Mouse (Mus musculus) layer of hippocampus, adult 9-10 months (tissue): Measurements from ENCODE around the gene Fam204a.

Experiments
- DNase-seq: peaks from one replicate; pipeline ENCODE4 v3.0.0; 2022; ENCODE audit warnings: low spot score

The Fam204a gene

DNA sequence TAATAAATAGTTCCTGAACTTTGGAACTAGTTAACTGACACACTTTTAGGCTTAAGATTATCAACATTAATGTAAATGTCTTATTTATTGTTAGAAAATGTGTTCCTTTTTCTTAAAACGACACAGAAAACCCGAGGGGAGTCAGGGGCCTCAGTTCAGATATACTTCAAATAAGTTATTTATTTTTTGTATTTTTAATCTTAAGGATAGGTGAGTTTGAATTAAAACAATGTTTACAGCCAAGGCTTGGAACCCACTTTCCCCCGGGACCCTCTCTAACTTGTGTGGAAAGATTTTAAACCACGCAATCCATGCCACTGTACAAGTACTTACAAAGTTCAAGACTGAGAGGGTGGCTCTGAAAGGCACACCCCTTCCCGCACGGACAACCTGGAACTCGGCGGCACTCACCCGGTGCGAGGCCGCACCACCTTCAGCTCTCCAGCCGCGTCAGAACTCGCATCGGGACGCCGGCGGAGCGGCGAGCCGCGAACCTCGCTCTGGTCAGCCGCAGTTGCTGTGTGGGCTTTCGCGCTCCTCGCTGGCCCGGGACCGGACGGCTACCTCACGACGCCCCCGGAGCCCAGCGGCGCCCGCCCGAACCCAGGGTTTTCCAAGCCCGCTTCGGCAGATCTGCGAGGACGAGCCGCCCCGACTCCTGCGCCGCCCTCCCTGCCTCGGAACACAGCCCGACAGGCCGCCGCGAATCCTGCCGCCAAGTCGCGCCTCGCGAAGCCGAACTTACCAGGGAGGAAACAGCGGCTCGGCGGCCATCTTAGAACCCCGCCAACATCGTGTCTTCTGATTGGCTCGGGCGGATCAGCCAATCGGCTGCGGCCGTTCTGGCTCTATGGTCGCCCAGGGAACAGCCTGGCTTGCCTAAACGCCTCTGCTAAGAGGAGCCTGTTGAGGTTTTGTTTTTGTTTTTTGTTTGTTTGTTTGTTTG, at the start of gene Fam204a:
TSS of gene Fam204a (minus strand) at position 803 of the 946 bp plus-strand sequence.
- DNase-seq, result peak; percentile 91

DNA sequence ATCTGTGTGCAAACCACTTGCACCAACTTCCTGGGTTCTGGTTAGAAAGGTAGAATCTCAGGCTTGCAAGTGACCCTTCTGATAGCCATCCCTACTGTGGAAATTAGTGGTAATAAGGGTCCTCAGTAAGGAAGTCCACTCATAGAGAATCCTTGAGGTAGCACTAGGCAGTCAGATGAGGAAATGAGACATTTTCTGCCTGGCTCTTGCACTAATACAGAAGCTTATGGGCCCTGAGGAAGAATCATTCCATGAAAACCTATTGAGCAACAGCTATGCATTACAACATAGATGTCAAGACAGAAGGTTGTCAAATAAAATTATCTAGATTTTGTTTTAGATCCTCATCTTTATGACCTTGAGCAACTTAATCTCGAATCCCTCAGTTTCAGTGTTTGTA, 39.3 kb upstream of the Fam204a start:
- DNase-seq, result no peak

DNA sequence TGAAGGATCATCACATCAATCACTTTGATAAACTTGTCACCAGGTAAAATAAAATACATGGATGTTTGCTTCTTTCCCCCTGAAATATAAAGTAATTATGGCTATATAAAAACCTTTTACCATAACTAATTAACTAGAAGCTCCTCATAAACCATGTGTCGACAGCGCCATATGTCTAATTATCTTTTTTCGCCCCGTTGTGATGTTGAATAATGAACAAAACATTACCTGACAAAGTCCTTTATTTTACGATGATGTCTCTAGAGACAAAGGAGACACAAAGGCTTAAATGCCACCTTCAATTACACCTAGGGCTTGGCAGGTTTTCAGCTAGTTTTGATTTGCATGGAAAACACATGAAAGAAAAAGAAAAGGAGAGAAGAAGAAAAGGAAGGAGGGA, 34.2 kb upstream of the Fam204a start:
- DNase-seq, result no peak

DNA sequence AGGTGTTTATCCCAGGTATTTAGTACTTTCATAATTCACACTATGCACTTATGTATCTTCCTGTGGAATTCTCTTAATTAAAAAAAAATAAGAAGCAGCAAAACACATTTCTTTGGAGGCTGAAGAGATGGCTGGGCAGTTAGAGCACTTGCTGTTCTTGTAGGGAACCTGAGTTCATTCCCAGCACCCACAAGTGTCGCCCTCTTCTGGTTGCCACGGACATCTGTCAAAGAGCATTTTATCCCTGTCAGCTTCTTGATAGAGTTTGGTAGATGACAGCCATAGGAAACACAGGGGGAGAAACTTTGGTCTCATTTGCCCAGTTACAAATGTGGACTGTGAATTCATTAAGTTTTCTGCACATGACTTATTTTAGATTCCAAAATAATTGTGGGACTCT, 25.5 kb upstream of the Fam204a start:
- no peak for DNase-seq

DNA sequence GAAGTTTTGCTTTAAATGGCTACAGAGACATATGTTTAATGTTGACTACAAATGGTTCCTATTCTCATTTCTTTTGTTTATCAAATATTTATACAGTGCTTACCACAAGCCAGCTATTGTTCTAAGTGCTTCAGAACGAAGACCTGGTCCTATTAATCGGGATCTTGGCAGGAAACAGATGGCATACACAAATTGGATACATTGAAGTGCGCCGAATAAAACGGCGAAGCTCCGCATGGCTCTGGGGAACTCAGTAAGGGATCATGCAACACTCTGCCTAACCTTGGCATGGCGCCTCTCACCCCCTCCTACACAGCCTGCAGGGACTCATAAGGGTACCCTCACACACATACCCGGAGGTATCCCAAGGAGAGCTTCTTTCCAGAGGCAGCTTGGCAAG, 24.7 kb upstream of the Fam204a start:
- no peak for DNase-seq

DNA sequence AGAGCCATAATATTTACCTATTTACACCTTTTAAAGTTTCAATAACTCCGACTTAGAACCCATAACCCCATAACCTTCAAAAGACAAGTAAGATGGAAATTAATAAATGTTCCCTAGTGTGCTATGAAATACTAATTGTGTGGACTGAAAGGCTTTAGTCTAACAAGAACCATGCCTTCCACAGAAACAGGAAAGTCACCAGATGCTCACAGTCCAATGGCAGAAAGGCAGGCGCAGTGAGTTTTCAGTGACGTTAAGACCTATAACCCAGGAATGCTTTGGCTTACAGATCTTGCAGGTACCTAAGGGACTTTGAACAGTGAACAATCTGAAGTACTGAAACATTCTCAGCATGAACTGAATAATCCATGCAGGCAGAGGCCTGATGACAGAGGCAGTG, 18.7 kb upstream of the Fam204a start:
- no peak for DNase-seq

DNA sequence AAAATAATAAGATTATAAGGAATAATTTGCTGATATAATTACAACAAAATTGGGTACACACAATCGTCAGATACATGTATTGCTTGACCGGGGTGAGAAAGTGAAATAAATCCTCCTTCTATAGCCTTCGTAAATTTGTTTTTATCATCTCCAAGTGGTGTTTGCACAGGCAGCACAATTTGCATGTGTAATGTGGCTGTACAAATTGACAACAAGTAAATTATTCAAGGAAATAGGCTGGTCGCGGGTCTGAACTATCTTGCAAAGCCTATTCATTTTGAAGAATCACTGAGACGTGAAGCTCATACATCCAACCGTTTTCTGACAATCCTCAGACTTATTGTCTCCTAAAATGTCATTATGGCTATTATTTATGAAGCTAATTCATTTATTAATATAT, 16.1 kb upstream of the Fam204a start:
- DNase-seq, result no peak

DNA sequence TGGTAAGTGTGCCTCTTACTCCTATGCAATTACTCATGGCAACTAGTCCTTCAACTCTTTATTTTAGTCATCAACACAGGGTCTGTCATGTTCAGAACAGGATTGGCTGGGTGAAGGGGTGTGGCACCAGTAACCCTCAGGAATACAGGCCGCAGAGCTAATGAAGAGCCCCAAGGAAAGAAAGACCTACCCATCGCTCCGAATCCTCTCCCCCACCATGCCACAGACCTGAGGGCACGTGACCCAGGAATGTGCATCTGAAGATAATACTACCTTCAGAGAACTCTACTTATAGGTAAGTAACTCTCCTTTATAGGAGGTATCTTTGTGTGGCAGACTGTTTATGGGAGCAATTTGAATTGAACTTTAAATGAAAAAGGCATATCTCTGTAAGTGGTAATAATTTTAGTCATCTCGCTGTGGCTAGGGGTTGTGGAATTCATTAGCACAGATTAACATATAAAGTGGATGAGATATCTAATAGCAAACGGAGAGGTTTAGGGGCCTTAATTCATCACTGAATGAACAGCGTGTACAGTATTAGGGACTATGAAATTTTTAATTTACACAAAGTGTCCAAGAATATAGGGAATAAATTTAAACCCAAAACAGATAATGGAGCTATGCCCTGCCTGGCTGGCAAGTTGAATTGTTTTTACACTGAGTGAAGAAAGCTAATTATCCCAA, 15.6 kb upstream of the Fam204a start:
- no peak for DNase-seq

DNA sequence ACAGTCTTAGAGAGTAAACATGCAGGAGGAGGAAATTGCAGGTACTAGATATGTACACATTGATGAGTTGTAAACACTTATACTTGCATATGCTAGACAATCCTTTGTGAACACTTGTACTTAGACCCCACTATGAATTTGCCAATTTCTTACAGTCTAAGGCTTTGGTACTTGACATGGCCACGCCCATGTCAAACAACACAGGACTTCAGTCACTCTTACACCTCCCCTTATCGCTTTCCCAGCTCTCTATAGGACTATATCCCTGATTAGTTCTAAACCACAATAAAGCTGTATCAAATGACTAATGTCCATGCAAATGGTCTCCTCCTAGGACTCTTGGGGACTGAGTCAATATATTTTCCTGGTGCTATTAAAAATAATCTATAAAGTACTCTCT, 5.0 kb upstream of the Fam204a start:
- no peak for DNase-seq

DNA sequence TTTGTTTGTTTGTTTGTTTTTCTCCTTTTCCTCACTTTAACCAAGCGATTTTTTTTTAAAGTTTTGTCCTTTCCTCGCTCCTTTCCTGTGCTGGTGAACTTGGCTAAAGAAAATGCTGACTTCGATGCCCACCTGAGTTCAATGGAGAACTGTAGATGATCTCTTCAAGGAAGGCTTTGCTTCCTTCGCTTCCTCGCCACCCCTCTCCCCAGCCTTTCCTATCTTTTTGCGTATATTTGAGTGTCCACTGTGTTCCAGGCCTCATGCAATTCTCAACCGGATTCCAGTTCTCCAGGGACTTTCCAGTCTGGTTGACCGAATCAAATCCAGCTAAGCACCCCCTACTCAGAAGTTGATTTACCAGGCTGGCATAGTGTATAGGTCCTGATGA, 339 bp upstream of the Fam204a start:
- no peak for DNase-seq

DNA sequence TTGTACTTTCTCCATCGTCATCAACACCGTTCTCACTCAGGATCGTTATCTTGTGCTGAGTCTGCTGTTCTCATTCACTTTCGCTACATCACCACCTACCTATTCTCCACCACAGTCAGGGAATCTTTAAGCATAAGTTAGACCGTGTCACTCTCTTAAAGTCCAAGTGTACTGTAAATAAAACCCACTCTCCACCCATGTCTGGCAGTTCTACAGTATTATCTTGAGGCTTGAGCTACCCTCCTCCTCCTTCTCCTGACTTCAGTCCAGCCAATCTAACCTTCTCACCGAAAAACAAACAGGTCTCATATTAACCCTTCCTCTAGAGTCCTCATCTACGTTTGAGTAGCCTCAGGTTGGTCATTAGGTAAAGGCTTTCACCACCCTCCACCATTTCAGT, 7.1 kb downstream of the Fam204a start:
- no peak for DNase-seq

DNA sequence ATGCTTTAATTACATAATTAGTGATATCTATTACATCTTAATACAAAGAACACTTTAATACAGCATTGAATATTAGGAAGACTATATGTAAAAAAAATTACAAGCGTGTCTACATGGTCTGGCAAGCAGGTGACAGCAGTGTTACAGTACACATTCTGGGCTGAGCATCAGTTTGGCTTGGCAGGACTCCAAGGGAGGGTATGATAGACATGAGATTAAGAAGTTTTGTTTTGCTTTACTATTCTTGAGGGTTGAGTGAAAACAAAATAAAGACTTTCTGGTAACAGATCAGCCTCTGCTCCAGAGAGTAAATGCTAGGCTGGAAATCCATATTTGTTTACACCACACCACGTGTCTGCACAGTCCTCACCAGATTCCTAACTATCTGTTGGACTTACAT, 8.5 kb downstream of the Fam204a start:
- DNase-seq, result no peak

DNA sequence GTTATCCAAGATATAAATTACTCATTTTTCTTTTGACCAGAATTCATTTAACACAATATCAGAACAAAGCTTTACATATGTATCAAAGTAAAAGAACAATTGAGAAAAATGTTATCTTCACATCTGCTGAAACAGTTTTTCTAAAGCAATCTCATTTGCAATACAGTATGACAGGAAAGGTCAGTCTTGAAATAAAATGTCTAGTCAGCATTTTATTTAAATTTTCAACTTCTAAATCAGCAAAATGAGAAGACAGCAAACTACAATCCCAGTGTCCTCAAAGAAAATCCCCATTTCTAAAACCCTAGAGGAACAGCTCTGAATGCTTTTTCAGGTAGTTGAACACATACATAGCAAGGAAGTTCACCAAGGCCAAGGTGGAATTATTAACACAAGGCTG, 18.3 kb downstream of the Fam204a start:
- no peak for DNase-seq

DNA sequence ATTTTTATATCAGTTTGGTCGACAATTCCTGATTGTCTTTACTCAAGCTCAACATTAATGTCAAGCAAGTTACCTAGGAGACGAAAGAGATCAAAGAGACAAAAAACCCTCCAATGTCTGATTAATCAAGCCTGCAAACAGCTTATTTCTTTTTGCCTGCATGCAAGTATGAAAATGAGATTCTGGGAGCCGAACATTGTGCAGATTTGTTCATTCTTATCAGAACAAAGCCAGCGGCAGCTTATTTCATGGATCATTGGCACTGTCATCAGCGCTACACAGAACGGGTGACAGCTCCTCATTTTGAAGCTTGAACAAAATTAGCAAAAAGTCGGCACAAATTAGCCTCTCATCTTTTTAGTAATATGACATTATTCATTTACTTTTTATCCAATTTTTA, 22.3 kb downstream of the Fam204a start:
- DNase-seq, result no peak

DNA sequence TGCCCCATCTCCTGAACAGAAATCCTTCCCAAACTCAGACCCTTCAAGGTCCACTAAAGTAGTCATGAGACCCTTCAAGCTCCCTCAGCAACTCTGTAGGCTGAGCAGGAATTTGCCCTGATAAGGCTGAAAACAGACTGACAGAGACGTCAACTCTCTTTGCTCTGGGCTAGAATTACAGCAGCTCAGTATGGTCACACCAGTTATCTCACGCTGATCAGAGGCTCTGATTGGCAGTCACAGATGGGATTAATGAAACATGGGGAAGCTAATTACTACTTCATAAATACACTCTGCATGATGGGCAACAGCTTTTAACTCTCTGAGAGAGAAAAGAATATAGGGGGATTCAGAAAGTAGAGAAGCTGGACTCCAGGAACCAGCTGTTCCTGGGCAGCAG, 26.2 kb downstream of the Fam204a start:
- DNase-seq, result no peak

DNA sequence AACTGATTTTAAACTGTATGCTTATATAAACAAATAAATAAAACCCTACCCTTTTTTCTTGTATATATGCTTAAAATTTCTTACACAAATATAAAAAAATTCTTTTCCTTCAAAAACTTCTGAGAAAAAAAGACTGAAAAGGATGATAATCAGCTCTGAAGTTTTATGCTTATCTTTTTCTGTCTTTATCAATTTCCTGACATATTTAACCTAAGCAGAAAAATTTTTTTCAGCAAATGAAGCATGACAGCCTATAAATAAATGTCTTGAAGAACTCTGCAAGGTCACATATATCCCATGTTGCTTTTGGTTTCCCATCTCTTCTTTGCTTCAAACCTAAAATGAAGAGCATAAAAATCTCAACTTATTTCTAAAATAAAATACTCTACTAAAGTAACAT, 27.3 kb downstream of the Fam204a start:
- no peak for DNase-seq

DNA sequence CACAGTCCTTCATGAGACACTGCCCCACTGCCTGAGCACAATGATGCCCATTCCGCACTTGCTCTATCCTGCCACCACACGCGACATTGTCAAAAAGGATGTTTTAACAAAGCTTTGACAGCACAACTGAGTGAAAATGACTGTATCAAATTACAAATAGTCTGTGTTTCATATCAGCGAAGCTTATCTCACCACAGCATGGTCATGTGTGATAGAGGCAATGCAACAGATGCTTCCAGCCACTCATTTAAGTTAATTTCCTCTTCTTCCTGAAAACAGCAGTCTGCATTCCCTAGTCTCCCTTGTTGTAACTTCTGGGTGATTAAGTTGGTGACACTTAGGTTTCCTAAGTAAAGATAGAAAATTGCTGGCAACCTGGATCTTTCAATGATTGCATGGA, 33.7 kb downstream of the Fam204a start:
- DNase-seq, result no peak

DNA sequence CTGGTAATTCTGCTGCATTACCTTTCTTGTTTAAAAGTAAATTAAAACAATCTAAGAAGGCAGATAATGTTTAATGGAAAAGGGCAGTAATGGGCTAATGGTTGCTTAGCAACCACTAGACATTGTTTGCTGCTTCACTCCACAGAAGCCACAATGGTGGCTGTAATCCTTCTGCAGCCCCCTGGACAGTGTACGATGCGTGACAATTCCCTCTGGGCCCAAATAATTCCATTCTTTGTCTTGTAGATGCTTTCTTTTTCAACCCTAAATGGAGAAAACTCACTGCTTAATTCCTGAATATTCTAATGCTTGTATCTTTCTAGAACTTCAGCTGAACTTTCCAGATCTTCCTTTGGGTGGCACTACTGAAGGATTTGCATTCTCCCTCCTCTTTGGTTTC, 37.3 kb downstream of the Fam204a start:
- no peak for DNase-seq

DNA sequence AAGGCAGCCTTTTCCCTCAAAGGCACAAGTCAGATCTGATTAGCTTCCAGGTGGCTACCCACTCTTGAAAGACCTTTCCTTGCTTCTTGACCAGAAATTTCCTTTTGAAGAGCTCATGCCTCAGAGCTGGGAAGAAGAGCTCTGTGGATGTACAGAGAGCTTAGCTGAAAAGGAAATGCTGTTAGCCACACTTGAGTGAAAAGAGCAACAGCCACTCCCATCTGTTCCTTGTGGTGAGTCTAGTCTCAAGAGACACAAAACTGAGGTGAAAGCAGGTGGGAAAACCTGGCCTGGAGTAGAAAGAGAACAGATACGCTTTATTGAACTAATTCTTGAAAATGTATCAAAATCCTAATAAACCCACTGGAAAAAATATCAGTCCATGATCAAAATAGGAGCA, 43.6 kb downstream of the Fam204a start:
- no peak for DNase-seq

DNA sequence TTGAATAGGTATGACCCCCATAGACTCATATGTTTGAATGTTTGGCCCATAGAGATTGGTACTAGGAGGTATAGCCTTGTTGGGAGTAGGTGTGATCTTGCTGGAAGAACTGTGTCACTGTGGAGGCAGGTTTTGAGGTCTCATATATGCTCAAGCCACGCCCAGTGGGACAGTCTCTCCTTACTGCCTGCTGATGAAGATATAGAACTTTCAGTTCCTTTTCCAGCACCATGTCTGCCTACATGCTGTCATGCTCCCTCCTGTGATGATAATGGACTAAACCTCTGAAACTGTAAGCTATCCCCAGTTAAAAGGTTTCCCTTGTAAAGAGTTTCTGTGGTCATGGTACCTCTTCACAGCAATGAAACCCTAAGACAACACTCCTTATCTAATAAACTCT, 44.3 kb downstream of the Fam204a start:
- no peak for DNase-seq

DNA sequence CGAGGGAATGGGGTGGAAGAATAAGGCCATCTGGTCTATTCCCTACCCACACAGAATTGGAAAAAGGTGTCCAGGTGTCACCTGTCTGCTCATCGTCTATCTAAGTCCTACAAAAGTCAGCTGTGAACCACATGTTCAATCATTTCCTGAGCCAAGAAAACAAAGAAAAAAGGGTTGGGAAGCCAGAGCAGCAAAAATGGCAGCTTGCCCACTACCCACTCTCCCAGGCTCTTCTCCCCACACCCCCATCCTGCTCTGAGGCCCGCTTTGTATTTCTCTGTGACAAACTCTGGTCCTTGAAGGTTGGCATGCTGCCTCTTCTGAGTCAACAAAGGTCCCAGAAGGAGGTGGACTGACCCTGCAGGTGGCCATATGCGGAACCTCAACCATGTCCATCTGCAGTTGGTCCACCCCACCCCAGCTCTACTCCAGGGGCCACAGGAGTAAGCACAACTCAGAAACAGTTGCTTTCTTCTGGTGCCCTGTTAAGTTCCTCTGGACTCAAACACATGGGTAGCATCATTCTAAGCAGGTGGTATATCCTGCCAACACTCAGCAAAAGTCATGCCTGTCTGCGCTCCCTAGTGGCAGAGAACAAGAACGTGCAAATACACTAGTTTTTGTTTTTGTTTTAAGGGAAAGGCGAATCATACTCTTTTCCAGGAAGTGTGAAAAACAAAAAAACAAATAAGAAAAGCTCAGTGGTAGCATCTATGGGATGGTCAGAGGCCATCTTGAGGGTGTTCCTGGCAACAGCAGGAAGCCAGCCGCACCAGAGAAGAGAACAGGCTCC, 47.5 kb downstream of the Fam204a start:
- no peak for DNase-seq

DNA sequence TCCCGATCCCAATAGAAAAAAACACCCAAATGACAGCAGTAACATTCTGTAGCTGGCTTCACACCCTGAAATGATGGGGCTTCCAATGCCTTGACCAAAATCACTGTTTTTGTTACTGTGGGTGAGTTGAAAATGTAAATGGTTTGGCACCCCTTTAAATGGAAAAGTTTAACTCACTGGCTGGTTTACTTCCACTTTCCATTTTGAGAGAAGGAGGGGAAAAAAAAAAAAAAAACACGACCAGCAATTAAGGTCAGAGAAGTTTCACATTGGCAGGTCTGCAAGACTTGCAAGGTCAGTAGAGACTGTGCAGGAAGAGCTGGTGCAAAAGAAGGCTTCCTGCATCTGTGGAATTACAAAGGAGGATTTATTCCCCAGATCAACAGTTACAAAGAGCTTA, 61.1 kb downstream of the Fam204a start:
- no peak for DNase-seq
